Mouse (Mus musculus) neural tube, embryonic 14.5 days (tissue): ENCODE measurements around the gene Lrfn4. TPM values are rescaled to one million over a fixed set of nuclear protein-coding genes. Genes with fewer than 3 reads are reported as not detected.

Source experiments
- ATAC-seq: fragments of 200-750 bp; cut with Nextera tagmentation; 2 replicates; pipeline ENCODE4 v1.8.0; 2017; ENCODE audit warnings: low read depth, mild to moderate bottlenecking, moderate TSS enrichment, moderate library complexity
- H3K27ac ChIP-seq: fragments of 300-500 bp; sonication (generic); 2 replicates; pipeline ENCODE4 v1.5.1; 2014; ENCODE audit warnings: low read depth, mild to moderate bottlenecking, control low read depth, low read length, moderate library complexity, mixed read lengths
- H3K27me3 ChIP-seq: fragments of 300-500 bp; sonication (generic); 2 replicates; pipeline ENCODE4 v1.6.1; 2014; ENCODE audit warnings: low read length; ENCODE audit not compliant: control insufficient read depth, insufficient read depth
- H3K36me3 ChIP-seq: fragments of 300-500 bp; sonication (generic); 2 replicates; pipeline ENCODE4 v1.6.1; 2014; ENCODE audit warnings: low read length, mixed read lengths; ENCODE audit not compliant: control insufficient read depth, insufficient read depth
- H3K4me1 ChIP-seq: fragments of 300-500 bp; sonication (generic); 2 replicates; pipeline ENCODE4 v1.6.1; 2014; ENCODE audit warnings: low read length; ENCODE audit not compliant: control insufficient read depth, insufficient read depth
- H3K4me2 ChIP-seq: fragments of 300-500 bp; sonication (generic); 2 replicates; pipeline ENCODE4 v1.6.1; 2014; ENCODE audit warnings: mild to moderate bottlenecking, low read depth, low read length, control low read depth
- H3K4me3 ChIP-seq: fragments of 300-500 bp; sonication (generic); 2 replicates; pipeline ENCODE4 v1.5.1; 2014; ENCODE audit warnings: low read depth, low read length, control low read depth, mixed read lengths
- H3K9ac ChIP-seq: fragments of 300-500 bp; sonication (generic); replicated peaks from 2 replicates; pipeline ENCODE4 v1.6.1; 2014; ENCODE audit warnings: low read depth, mild to moderate bottlenecking, control low read depth, low read length, mixed read lengths
- H3K9me3 ChIP-seq: fragments of 300-500 bp; sonication (generic); 2 replicates; pipeline ENCODE4 v1.6.1; 2016; ENCODE audit warnings: low read length; ENCODE audit not compliant: control insufficient read depth
- WGBS: fragments of 180-500 bp; shearing (Covaris S2); extraction: QIAGEN DNeasy Blood & Tissue Kit; methylation state at CpG from one replicate; pipeline ENCODE4 v1.1.7; 2014; 5-methylcytosine and 5-hydroxymethylcytosine counted together
- polyA plus RNA-seq: library from polyadenylated mRNA; unstranded; fragments of >200 nt; fragmentation: Nextera tagmentation; extraction: Ambion mirVana; gene quantifications from 2 replicates; pipeline ENCODE4 v1.2.1, GENCODE M21; 2014

Gene Lrfn4
- polyA plus RNA-seq, 1 experiment from 2014 or later = 16.9 TPM

DNA sequence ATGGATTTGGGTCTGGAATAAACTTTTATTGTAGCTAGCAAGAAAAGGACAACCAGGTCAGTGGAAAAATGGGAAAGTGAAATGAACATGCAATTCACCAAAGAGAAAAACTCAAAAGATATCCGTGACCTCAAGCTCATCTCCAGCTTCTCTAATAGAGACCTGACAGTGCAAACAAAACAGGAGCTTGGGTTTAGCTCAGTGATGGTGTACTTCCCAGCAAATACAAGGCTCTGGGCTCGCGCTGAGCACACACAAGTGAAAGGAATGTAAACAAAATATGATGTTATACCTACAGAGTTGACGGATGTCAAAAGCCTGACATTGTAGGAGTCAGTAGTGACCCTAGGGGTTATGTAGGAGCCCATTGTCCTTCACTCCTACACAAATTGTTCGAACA is 36.2 kb downstream of the Lrfn4 start:
- no peak for ATAC-seq
- Histone ChIP-seq H3K9me3 (no peaks in the 10 kb centered on the region), H3K36me3 (no peaks in the 10 kb centered on the region), H3K4me3 (no peak overlapping the region), H3K27ac (no peak overlapping the region), H3K4me1 (no peaks in the 10 kb centered on the region), H3K27me3 (no peaks in the 10 kb centered on the region), H3K9ac (no peak overlapping the region), H3K4me2 (no peak overlapping the region)
- 91% methylated on average over 5 of the region's 5 CpGs for WGBS

DNA sequence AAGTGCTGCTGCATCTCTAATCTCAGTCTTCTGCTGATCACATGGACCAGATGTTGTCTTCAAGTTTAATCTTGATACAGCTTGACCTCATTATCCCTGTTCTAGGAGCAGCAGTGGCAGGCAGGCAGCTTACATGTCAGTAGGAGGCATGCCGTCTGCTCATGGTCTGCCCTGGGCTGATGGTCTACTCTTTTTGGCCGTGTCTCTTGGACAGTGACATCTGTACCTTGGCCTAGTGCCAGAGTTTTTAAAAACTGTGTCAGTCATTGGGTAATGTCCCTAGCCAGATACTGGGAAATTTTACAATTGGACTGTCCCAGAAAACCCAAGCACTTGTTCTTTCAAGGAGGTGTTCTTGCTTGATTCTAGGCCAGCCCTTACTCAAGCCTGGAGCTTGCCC is 36.7 kb downstream of the Lrfn4 start:
- no peak overlapping the region for H3K4me2 ChIP-seq
- no peaks in the 10 kb centered on the region for H3K27me3 ChIP-seq
- H3K4me3 ChIP-seq = no peak overlapping the region
- WGBS = 87% methylated on average over 2 of the region's 2 CpGs
- H3K9me3 ChIP-seq = no peaks in the 10 kb centered on the region
- H3K9ac ChIP-seq = no peak overlapping the region
- H3K4me1 ChIP-seq = no peaks in the 10 kb centered on the region
- no peak for ATAC-seq
- no peaks in the 10 kb centered on the region for H3K36me3 ChIP-seq
- no peak overlapping the region for H3K27ac ChIP-seq

DNA sequence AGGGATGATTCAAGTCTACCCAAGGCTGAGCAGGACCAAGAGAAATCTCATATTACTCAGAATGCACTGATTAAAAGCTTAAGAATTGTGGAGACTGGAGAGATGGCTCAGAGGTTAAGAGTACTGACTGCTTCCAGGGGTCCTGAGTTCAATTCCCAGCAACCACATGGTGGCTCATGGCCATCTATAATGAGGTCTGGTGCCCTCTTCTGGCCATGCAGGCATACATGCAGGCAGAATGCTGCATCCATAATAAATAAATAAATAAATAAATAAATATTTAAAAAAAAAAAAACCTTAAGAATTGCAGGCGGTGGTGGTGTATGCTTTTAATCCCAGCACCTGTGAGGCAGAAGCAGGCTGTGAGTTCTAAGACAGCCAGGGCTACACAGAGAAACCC is 42.2 kb downstream of the Lrfn4 start:
- ATAC-seq = no peak
- H3K27ac ChIP-seq = no peak overlapping the region
- no peaks in the 10 kb centered on the region for H3K9me3 ChIP-seq
- 89% methylated on average over 1 of the region's 1 CpGs for WGBS
- no peak overlapping the region for H3K4me3 ChIP-seq
- no peak overlapping the region for H3K4me2 ChIP-seq
- no peaks in the 10 kb centered on the region for H3K27me3 ChIP-seq
- no peaks in the 10 kb centered on the region for H3K36me3 ChIP-seq
- H3K9ac ChIP-seq = no peak overlapping the region
- H3K4me1 ChIP-seq = 0 out of 2 replicates have a peak, but pooled peaks cover 3% of the 10 kb centered on the region

DNA sequence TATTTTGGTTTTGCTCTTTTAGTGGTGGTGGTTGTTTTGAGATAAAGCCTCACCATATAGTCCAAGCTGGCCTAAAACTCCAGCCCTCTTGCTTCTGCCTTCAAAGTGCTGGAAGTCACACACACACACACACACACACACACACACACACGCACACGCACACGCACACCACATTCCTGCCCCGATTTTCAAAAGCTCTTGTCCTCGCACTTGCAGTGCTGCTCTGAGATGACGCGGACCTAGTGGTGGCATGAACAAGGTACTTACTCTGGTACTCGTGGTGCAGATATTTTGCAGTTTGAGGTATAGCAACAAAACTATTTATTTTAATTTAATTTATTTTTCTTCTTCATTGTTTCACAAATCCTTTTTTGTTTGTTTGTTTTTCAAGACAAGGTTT is 43.0 kb downstream of the Lrfn4 start:
- Histone ChIP-seq H3K4me3 (no peak overlapping the region), H3K27me3 (no peaks in the 10 kb centered on the region), H3K27ac (no peak overlapping the region), H3K9ac (no peak overlapping the region), H3K36me3 (no peaks in the 10 kb centered on the region), H3K4me2 (no peak overlapping the region), H3K9me3 (no peaks in the 10 kb centered on the region), H3K4me1 (0 out of 2 replicates have a peak, but pooled peaks cover 3% of the 10 kb centered on the region)
- WGBS = 85% methylated on average over 8 of the region's 8 CpGs
- ATAC-seq = no peak

DNA sequence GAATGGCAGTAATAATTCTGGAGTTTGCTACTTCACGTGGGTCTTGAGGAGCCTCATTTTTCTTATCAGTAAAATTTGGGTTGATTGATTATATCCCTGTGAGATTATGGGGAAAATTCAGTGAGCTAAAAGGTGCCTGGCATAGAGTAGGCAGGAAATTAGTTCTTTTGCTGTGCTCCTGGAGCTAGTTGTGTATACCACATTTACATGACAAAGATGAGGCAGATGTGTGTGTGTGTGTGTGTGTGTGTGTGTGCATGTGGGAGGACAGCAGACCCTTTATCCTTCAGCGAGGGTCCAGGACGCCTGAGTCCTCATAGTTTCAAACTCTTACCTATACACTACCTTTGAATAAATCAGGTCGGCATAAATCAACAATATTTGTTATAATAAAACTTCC is 43.4 kb downstream of the Lrfn4 start:
- no peak for ATAC-seq
- Histone ChIP-seq H3K4me2 (no peak overlapping the region), H3K36me3 (no peaks in the 10 kb centered on the region), H3K4me1 (0 out of 2 replicates have a peak, but pooled peaks cover 3% of the 10 kb centered on the region), H3K27me3 (no peaks in the 10 kb centered on the region), H3K9ac (no peak overlapping the region), H3K27ac (no peak overlapping the region), H3K4me3 (no peak overlapping the region), H3K9me3 (no peaks in the 10 kb centered on the region)
- 59% methylated on average over 4 of the region's 4 CpGs for WGBS

DNA sequence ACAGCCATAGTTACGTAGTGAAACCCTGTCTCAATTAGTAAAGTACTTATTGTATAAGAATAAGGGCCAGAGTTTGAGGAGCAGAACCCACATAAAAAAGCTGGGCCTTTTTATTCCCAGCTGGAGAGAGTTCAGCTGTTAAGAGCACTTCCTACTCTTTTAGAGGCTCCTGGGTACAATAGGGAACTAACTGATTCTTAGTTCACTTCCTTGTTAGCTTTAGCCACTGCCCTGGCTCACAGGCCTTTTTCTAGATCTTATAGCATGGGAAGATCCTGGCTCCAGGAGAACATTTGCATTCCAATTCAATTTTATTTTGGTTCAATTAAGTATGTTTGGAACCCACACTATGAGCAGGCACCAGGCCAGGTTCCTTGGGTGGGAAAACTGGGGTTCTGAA is 43.8 kb downstream of the Lrfn4 start:
- H3K4me1 ChIP-seq = 0 out of 2 replicates have a peak, but pooled peaks cover 3% of the 10 kb centered on the region
- no peak overlapping the region for H3K4me3 ChIP-seq
- no peaks in the 10 kb centered on the region for H3K27me3 ChIP-seq
- no peaks in the 10 kb centered on the region for H3K36me3 ChIP-seq
- no peak for ATAC-seq
- WGBS = 63% methylated on average over 1 of the region's 1 CpGs
- H3K27ac ChIP-seq = no peak overlapping the region
- no peak overlapping the region for H3K4me2 ChIP-seq
- no peak overlapping the region for H3K9ac ChIP-seq
- H3K9me3 ChIP-seq = no peaks in the 10 kb centered on the region

DNA sequence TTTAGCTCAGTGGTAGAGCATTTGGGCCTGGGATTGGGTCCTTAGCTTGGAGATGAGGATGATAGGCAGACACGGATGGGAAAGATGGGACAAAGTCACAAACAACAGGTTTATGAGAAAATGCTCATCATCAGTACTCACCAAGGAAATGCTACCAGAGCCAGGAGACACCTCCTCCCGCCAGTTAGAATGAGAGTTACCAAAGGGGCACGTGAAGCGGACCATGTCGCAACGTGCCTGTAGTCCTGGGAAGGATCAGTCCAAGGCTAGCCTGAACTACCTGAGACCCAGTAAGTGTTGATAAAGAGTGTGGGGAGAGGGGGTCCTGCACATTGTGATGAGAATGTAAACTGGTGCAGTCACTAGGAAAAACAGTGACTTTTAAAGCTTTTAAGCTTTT is 44.7 kb downstream of the Lrfn4 start:
- H3K4me2 ChIP-seq = no peak overlapping the region
- 0 out of 2 replicates have a peak, but pooled peaks cover 3% of the 10 kb centered on the region for H3K4me1 ChIP-seq
- no peak for ATAC-seq
- H3K9ac ChIP-seq = no peak overlapping the region
- WGBS = 91% methylated on average over 6 of the region's 6 CpGs
- no peaks in the 10 kb centered on the region for H3K9me3 ChIP-seq
- H3K27ac ChIP-seq = no peak overlapping the region
- no peak overlapping the region for H3K4me3 ChIP-seq
- no peaks in the 10 kb centered on the region for H3K27me3 ChIP-seq
- no peaks in the 10 kb centered on the region for H3K36me3 ChIP-seq

DNA sequence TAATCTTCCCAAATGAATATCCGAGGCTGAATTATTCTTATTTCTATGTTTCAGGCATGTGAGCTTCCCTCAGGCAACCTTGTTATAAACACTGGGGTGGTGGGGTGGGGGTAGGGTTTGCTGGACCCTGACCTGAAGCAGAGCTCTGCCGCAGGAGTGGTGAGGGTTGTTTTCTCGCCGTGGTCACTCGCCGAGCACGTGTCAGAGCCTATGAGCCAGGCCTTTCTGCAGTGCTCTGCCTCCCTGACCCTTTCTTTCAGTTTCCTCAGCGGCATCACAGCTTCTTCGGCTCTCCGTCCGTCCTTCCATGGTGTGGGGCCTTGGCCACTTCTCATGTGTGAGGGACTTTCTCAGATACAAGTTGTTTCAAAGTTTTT is 45.2 kb downstream of the Lrfn4 start:
- no peak for ATAC-seq
- no peak overlapping the region for H3K4me2 ChIP-seq
- WGBS = 84% methylated on average over 11 of the region's 11 CpGs
- no peaks in the 10 kb centered on the region for H3K9me3 ChIP-seq
- H3K27ac ChIP-seq = no peak overlapping the region
- H3K4me3 ChIP-seq = no peak overlapping the region
- H3K9ac ChIP-seq = no peak overlapping the region
- 0 out of 2 replicates have a peak, but pooled peaks cover 3% of the 10 kb centered on the region for H3K4me1 ChIP-seq
- H3K27me3 ChIP-seq = no peaks in the 10 kb centered on the region
- no peaks in the 10 kb centered on the region for H3K36me3 ChIP-seq

DNA sequence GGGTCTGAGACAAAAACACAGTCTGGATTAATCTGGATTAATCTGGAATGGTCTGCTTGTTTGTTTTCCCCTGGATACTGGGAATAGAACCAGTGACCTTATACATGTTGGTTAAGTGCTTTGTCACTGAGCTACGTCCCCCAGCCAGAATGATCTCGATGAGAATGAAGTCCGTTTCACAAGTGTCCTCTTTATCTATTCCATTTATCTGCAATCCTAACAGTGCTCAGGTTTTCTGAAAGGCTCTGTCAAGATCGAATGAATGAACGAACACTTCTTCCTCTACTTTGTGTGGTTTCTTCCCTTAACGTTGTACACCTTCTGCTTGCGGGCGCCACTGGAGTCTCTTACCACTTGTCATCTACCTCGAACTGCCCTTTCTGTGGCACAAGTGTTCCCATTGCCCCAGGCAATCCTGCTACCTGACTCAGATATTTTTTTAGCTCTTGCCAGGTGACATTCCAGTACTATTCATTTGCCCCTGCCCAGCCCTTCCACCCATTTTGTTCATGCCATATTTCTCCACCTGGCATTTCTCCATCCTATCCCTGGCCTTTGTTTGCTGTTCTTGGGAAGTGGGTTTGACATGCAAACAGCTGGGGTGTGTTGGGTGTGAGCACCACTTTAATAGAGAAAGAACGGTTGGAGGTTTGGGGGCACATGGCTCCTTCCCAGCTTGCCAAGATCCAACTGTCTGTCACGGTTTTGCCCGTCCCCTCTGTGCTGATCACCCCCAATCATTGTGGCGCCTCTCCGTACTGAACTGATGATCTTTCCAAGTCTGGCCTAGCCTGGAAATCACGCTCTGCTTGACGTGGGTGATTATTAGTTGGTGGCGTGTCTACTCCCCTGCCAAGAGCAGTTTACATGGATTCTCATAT is 45.9 kb downstream of the Lrfn4 start:
- ATAC-seq = no peak
- no peak overlapping the region for H3K27ac ChIP-seq
- H3K27me3 ChIP-seq = no peaks in the 10 kb centered on the region
- H3K4me3 ChIP-seq = no peak overlapping the region
- no peak overlapping the region for H3K9ac ChIP-seq
- 0 out of 2 replicates have a peak, but pooled peaks cover 3% of the 10 kb centered on the region for H3K4me1 ChIP-seq
- H3K9me3 ChIP-seq = no peaks in the 10 kb centered on the region
- no peaks in the 10 kb centered on the region for H3K36me3 ChIP-seq
- WGBS = 91% methylated on average over 17 of the region's 17 CpGs
- no peak overlapping the region for H3K4me2 ChIP-seq
